Mouse (Mus musculus) lung, postnatal 4 days (tissue): ENCODE results near the gene Krtap4-8.
"Not testable (repeated sequence)": the region's sequence is repeated elsewhere in the genome, so short reads cannot be mapped to it uniquely, and the experiment has no call there.

Experiments
- DNase-seq, 2 experiments: peaks; one replicate each; pipeline ENCODE4 v3.0.0; 2021

The Krtap4-8 gene

GRCm38 (mm10) chr11:99780604-99781003 lies at the start of gene Krtap4-8:
Krtap4-8 (minus strand) TSS chr11:99780704.
- DNase-seq: no peak

DNA sequence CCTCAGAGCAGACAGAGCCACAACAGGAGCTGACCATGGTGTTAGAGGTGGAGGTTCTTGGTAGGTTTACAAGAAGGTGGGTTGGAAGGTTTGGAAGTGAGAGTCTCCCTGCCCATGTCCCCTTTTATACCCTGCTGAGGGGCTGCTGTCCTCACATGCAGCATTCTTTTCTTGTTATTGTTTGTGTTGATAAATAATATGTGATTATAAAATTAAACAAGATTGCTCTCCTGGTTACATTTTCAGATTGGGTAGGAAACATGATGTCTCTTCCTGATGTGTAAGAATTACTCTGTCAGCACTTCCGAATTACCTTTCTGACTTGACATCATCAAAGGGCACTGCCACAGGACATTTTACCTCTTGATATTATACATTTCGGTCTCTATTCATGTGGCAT lies 35.1 kb upstream of the Krtap4-8 start, which contains the start of gene Gm11564:
Gene Gm11564, minus strand, starts transcription at position 101 of the 400 bp plus-strand sequence.
- DNase-seq: not testable (repeated sequence)

DNA sequence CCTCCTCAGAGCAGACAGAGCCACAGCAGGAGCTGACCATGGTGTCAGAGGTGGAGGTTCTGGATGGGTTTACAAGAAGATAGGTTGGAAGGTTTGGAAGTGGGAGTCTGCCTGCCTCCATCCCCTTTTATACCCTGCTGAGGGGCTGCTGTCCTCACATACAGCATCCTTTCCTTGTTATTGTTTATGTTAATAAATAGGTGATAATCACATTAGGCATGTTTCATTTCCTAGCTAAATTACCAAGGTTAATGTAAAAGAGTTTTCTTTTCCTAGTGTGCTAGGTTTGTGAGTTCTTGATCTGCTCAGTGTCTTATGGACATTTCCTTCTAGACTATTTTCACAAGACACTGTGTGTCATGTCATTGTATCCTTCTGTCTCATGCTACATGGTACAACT lies 29.3 kb upstream of the Krtap4-8 start, which contains the start of gene Krtap4-13:
Gene Krtap4-13, minus strand, starts transcription at position 101 of the 400 bp plus-strand sequence.
- not testable (repeated sequence) for DNase-seq

DNA sequence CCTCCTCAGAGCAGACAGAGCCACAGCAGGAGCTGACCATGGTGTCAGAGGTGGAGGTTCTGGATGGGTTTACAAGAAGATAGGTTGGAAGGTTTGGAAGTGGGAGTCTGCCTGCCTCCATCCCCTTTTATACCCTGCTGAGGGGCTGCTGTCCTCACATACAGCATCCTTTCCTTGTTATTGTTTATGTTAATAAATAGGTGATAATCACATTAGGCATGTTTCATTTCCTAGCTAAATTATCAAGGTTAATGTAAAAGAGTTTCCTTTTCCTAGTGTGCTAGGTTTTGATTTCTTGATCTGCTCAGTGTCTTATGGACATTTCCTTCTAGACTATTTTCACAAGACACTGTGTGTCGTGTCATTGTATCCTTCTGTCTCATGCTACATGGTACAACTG lies 23.8 kb upstream of the Krtap4-8 start, which contains the start of gene Gm11554:
Gene Gm11554, minus strand, starts transcription at position 101 of the 400 bp plus-strand sequence.
- DNase-seq: not testable (repeated sequence)

GRCm38 (mm10) chr11:99798832-99799231 lies 18.3 kb upstream of the Krtap4-8 start, which contains the start of gene Gm11569:
Gm11569 (minus strand) TSS chr11:99798932.
- not testable (repeated sequence) for DNase-seq

GRCm38 (mm10) chr11:99793367-99793766 lies 12.9 kb upstream of the Krtap4-8 start, which contains the start of gene Gm11596:
Gm11596 (minus strand) TSS chr11:99793467.
- no peak for DNase-seq

DNA sequence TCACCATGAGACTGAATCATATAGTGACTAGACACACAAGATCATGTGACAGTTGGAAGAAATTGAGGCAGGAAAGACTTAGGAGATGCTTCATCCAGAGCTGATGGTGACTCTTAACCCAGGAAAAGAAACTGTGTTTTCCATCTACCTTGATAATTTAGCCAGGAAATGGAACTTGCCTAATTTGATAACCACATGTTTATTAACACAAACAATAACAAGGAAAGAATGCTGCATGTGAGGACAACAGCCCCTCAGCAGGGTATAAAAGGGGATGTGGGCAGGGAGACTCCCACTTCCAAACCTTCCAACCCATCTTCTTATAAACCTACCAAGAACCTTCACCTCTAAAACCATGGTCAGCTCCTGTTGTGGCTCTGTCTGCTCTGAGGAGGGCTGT lies 4.4 kb upstream of the Krtap4-8 start, which contains the start of gene Krtap4-9:
Gene Krtap4-9, plus strand, starts transcription at position 301 of the 400 bp plus-strand sequence.
- not testable (repeated sequence) for DNase-seq

DNA sequence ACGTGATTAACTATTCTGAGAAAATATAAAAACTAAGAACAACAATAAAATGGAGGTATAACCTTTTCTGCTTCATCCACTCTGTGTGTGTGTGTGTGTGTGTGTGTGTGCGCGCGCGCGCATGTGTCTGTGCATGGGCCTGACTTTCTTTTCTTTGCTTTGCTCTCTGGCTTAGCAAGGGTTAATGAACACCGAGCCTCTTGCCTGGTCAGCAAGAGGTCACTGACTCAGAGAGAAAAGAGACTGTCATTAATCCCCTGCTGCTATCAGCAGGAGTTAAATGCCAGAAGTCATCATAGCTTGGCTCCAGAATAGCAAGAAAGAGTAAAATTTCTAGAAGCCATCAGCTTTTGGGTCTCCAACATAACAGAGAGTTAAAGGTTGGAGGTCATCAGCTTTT lies 2.1 kb downstream of the Krtap4-8 start:
- no peak for DNase-seq

GRCm38 (mm10) chr11:99772813-99773212 lies 7.7 kb downstream of the Krtap4-8 start, which contains the start of gene Gm11595:
Gm11595 (minus strand) TSS chr11:99772913.
- DNase-seq: not testable (repeated sequence)

- DNase-seq: no peak
Measured at GRCm38 (mm10) chr11:99768410-99768809, 12.1 kb downstream of the Krtap4-8 start.

- no peak for DNase-seq
Measured at GRCm38 (mm10) chr11:99758877-99759276, 21.6 kb downstream of the Krtap4-8 start.

DNA sequence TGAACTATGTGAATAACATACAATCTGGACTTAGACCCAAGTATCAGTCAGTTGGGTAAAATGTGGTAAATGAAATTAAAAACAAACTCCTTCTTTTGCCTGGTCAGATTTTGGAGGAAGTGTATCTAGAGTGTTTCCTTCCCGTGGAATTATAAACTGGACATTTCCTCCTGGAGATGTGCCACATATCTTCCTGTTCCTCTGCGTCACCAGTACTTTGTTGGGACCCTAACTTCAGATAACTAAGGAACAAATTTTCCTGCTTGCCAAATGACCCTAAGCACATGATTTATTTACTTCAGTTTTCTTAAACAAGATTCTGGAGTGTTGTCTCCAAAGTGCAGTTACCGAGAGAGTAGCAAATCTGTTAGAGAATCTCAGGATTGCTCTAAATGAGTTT lies 36.5 kb downstream of the Krtap4-8 start:
- peak in 1 of 2 experiments; percentile 12 for DNase-seq

DNA sequence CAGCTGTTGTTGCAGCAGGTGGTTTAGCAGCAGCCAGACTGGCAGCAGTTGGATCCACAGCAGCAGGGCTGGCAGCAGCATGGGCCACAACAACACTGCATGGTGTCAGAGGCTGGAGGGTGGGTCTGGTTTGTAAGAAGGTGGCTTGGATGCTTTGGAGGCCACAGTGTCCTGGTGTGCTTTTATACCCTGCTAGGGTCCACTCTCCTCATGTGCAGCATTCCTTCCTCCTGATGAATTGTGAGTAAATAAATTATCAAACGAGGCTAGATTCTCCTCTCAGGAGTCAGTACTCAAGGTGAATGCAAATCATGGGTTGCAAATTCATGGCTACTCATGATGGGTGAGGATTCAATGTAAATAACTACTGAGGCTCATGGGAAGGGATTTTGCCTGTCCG lies 46.3 kb downstream of the Krtap4-8 start, which contains the start of gene Gm14180:
Gene Gm14180, minus strand, starts transcription at position 101 of the 400 bp plus-strand sequence.
- no peak for DNase-seq
